Mouse (Mus musculus) left cerebral cortex, adult 11 months (tissue): ENCODE measurements around the gene Rps6ka2.

ENCODE experiments used
- DNase-seq: peaks from one replicate; pipeline ENCODE4 v3.0.0; 2022; ENCODE audit warnings: low spot score

Gene Rps6ka2

DNA sequence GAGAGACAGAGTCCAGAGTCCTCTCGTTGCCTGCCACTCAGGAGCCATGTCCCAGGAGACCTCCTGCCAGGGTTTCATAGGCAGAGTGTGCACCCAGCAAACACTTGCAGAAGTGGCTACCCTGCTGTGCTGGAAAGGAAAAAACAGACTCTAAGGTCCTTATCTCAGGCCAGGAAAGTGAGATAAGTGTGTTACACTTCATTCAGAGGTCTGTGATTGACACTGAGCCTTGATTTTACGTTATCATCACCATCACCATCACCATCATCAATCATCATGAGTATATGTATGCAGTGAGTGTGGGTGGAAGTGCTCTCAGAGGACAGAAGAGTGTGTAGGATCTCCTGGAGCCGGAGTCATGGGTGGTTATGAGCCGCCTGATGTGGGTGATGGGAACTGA is 51.4 kb downstream of the Rps6ka2 start:
- DNase-seq, result no peak

DNA sequence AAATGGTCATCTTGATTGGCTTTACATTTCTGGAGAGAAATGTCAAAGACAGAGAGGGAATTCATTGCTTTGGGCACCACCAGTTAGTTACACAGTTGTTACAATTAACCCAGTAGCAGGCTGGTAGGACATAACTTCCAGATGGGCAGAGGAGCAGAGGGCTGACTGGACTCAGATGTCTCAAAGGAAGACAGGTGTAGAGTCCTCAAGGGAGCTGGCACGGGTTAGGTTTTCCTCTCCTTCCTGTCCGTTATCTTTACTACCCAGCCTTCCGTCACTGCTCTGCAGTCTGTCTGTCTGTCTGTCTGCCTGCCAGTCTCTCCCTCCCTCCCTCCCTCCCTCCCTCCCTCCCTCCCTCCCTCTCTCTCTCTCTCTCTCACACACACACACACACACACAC is 52.3 kb downstream of the Rps6ka2 start:
- DNase-seq, result no peak

DNA sequence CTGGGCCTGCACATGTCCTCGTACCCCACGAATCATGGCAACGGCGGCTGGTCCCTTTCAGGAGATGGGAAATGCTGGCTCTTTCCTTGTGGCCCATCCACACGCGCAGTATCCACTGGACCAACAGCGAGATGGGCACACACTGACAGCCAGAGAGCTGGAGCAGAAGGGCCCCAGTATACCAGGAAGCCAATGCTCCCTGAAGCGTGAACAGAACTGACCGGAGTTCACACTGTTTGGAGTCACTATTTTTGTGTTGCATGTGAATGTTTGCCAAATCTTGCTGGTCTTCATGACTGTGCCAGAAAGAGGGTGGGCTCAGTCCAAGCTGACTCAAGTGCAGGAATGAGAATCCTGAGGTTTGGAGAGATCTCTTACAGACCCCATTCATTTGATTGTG is 58.6 kb downstream of the Rps6ka2 start:
- DNase-seq, result no peak

DNA sequence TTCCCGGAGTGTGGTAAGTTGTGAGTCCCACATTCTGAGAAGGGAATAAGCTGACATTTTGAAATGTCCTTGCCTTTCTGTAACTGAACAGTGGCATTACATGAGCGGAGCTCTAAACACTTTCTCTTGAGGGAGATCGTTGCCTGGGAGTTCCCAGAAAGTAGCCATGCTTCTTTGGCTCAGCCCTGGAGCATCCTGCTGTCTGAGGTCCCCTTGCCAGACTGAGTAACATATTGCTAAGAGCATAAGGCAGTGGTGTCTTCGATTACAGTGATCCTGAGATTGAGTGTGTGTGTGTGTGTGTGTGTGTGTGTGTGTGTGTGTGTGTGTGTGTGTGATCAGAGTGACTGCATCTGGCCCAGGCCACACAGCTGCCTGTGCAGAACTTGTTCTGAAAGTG is 61.4 kb downstream of the Rps6ka2 start:
- no peak for DNase-seq

DNA sequence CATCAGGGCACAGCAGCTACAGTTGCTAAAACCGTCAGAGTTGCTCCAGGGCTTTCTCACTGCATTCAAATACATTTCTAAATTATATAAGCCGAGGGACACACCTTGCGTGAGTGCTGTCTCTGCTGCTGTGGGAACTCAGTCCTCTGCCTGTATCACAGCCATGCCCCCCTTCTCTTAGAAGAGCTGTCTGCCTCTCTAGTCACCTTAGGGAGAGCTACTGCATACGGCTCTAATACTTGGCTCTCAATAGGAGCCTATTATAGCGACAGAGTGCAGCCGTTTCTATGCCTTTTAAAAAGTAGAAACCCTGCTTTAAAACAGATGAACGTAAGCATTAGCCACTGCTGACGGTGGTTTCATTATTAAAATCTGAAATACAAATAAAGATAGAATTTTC is 61.9 kb downstream of the Rps6ka2 start:
- no peak for DNase-seq

DNA sequence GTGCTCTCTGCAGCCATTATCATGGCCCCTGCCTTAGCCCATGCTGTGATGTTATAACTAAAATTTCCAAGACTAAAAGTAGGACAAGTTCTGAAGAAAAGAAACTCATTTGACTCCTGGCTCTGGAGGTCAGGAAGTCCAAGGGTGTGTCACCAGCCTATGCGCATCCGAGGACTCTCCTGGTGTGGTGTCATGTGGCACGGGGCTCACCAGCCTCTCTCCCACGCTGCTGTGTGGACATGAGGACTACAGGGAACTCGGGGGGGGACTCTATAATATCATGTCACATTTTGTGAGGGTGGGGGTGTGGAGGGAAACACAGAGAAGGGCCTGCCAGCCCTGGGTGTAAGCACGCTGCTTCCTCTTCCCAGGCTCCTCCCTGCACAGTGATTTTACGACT is 62.5 kb downstream of the Rps6ka2 start:
- no peak for DNase-seq

DNA sequence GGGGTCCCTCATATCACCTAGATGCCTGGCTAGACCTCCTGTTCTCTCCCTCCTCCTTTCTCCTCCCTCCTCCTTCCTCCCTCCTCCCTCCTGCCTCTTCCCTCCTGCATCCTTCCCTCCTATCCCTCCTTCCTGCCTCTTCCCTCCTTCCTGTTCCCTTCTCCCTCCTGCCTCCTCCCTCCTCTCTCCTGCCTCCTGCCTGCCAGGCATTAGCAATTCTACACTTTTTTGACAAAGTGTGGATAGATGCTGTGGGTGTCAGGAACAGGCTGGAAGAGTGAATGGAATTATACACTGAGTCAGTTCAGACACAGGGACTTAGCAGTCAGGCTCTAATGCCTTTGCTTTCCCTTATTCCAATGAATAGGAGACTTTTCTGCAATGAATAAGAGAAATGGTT is 63.3 kb downstream of the Rps6ka2 start:
- no peak for DNase-seq

DNA sequence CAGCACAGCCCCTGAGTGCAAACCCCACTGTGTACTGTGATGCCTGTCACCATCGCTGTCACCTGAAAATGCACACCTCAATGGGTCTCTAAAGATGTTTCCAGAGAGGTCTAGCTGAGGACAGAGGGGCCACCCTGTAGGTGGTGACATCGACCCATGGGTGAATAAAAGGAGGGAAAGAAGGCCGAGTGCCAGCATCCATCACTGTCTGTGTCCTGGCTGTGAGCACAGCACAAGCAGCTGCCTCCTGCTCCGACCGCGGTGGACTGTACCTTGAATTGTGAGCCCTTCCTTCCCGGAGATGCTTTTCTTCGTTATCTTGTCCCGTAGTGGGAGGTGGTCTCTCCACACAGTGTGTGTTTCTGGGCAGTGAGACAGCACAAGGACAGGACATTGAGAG is 67.8 kb downstream of the Rps6ka2 start:
- no peak for DNase-seq

DNA sequence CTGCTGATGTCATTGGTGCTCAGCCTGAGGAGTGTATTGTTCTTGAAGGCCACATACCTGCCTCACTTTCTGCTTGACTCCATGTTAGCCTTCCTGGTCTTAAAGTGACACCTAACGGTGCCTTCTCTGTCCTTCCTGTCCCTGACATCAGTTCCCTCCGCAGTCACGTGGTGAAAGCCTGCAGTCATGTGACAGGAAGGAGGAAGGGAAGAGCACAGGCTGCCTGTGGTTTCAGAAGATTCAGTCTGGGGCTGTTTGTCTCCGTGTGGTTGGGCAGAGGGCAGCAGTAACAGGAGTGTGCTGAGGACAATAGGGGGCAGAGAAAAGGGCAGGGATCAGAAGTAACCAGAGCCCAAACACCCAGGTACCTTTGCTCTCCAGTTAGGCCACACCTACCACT is 68.9 kb downstream of the Rps6ka2 start:
- DNase-seq, result no peak

DNA sequence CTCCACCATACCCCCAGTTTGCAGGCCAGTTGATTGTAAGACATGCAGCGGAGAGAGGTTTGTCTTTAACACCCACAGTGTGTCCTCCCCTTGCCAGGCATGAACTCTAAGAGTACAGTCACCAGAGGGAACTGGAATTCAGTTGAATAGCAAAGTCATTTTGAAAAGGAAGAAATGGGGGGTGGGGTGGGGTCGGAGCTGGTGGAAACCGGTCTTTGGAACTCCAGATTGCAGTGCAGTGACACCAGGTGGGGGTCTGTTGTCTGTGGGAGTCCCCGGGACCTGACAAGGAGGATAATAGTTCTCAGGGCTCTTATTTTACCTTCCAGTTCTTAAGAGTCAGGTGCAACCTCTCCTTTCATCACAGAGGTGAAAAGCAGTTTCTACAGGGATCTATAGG is 70.6 kb downstream of the Rps6ka2 start:
- DNase-seq, result no peak

DNA sequence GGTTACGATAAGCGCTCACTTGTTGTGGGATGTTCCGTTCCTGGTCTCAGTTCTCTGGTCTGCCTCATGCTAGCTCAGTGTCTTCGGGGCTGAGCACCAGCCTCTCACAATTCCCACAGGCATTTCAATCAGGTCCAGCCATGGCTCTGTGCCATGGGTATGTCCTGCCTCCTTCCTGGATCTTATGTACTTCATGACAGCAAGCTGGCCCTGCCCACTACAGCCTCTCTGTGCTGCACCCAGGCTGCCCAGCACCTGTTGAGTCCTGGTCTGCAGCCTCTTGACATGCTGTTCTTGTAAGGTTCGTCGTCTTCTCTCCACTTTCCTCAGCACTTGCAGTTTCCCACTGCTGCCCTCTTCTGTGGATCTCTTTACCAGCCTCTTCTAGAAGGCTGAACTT is 75.2 kb downstream of the Rps6ka2 start:
- no peak for DNase-seq

DNA sequence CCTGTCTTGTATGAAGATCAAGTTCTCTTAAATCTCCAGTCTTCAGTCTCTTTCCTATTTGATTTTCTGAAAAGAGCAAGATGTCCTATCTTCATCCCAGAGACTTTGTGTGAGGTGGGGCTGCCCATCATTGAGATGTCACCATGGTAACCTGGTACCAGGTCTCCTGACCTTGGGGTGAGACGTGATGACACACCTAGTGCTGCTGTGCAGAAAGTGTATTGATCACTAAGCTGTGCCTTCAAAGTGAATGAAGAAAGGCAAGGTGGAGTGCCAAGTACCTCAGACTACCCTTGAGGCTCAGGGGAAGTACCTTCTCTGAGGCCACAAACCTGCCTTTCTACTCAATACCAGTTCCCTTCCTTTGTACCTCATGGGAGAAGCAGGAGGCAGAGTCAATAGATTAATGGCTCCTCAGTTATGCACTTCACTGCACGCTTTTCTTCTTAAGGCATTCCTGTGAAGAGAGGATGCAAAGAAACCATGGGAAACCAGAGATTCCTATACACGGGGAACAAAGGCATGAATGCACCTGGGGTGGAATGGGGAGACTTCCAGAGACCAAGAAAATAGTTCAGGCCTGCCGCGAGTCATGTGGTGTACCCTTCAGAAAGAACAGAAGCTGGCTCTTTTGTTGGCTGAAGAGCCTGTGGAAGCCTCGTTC is 77.1 kb downstream of the Rps6ka2 start:
- DNase-seq, result no peak

DNA sequence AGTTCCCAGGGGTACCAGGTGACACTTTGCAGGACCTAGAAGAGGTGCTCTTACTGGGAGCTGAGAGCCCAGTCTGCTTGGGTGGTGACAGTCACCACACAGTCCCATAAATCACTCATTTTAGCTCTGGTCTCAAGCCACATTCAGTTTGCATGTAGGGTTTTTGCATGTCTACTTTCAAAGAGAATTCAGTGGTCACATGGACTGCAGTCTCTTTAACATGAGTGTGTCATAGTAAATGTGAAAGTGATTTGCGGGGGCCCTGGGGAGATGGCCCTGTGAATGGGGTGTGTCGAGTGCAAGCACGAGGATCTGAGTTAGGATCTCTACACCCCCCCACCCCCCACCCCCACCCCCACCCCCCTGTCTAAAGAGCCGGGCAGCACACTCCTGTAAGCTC is 80.5 kb downstream of the Rps6ka2 start:
- DNase-seq, result no peak

DNA sequence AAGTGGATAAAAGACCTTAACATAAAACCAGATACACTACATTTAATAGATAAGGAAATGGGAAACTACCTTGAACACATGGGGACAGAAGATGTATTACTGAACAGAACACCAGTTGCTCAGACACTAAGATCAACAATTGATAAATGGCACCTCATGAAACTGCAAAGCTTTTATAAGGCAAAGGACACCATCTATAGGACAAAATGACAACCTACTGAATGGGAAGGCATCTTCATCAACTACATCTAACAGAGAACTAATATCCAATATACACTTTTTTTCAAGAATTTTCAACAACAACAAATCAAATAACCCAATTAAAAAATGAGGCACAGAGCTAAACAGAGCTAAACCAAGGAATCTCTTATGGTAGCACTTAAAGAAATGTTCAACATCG is 87.3 kb downstream of the Rps6ka2 start:
- DNase-seq, result no peak

DNA sequence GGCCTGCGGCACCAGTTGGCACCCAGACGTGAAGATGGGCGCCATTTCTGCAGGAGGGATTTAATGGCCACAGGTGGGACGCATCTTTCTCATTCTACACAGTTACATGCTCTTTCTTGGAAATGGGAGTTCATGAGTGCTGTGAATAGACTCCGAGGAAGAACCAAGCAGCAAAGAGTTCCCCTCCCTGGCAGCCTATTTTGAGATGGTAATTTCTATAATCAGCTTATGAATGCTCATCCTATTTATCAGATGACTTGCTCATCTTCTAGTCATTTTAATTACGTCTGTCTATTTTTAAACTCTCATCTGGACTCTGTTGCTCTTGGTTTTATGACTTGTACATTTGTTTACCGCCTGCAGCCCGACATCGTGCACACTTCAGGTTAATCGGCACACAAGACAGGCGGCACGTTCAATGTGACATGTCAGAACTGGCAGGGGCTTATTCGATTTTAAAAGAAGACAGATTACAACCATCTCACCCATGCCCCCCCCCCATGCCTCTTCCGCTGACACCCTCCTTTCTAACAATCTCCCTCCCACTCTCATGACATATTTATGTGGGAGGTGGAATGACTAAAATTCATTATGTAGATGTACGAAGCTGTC is 88.9 kb downstream of the Rps6ka2 start:
- DNase-seq, result no peak

DNA sequence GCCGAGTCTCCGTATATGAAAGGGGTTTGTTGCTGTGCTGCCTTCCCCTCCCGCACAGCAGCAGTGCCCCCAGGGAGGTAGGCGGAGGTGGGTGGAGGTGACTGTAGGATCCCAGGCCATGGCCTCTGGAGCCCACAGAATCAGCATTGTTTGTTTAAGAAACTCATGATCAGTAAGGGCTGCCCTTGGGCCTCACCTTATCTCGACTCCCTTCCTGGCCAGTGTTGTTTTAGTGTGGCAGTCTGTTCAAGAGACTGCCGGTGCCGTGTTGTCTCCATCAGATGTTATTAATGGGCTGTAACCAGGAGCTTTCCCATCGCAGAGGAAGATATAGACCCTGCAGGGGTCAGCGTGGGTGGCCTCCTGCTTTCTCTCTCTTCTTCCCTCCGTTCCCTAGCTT is 90.4 kb downstream of the Rps6ka2 start:
- DNase-seq, result no peak

DNA sequence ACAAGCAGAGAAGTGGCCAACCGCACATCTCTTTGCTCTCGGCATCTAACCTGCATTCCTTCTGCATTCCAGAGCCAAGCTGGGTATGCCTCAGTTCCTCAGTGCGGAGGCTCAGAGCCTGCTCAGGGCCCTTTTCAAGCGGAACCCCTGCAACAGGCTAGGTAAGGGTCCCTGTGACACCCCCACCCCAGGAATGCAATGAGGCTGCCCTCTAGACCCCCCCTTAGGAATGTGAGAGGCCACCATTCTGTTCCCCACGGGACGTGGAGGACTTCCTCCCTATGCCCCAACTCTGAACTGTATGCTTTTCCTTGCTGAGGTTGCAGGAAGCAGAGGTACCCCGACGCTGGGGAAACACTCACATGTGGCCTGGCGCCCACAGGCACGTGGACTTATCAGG is 92.1 kb downstream of the Rps6ka2 start:
- no peak for DNase-seq

DNA sequence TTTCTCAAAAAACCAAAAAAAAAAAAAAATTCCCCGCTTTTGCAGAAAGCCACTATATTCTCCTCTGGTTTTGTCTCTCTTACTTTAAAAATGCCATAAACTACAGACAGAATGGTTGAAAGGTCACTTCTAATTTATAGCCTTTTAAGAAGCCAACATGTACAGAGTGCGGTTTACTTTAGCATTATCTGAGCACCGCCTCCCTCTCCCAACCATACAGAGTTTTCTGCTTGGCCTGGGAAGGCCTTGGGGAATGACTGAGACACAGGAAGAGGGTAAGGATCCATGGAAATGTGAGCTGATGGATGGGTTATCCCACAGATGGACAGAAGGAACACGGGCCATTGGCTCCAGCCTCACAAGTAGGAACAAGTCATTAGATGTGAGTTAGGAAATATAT is 92.7 kb downstream of the Rps6ka2 start:
- no peak for DNase-seq

DNA sequence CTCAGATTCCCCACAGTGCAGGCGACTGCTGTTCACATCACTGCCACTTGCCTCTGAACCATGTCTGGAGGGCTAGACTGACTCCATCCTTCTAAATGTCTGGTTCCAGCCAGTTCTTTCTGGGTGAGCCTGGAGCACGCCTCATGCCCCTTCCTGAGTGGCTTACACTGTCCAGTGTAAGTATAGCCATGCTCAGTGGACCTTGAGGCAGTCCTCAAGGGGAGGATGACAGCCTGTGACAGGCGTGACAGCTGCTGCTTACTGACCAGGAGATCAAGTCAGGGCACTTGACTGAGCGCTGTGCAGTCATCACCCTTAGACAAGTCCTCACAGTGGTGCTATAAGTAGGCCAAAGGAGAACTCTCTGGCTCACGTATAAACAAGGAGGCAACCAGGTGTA is 94.7 kb downstream of the Rps6ka2 start:
- DNase-seq, result no peak

DNA sequence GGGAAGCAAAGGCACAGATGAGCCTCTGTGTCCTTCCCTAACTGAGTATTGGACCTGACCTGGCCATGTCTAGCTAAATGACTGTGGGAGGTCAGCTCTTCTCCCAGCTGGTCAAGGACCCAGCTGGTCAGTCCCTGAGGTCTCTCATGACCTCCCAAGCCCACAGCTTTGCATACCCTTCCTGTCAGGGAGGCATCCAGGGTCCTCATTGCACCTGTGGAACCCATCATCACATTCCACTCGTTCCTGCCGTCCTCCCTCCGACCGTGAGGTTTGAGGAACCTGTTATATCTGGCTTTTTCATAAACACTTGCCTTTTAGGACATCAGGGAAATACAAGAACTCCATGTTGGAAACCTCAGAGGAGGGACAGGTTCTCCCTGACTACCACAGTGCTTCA is 95.4 kb downstream of the Rps6ka2 start:
- no peak for DNase-seq

DNA sequence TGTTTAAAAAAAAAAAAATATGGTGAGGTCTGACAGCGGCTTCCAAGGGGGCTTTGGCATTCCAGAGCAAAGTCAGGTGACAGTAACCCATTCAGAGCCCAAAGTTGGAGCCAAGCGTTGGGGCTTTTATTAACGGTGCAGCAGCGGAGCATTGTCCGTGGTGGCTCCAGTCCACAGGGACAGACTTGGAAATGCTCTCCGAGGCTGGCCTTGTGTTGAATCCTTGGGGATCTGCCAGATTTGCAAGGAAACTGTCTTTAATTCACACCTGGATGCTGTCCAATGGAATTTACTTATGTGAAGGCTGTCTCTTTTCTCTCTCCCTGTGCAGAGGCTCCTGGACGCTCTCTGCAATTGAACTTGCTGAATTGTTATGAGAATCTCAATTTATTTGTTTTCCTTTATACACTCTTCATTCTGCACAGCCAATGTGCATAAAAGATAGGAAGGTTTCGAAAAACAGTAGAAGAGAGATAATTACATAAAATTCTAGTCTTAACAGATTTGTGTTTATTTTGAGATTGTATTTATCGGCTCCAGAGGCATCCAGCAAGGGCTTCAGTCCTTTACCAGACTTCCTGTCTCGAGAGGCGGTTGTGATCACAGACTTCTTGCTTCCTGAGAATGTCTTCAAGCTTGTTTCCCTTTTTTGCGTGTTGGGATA is 95.9 kb downstream of the Rps6ka2 start:
- no peak for DNase-seq

DNA sequence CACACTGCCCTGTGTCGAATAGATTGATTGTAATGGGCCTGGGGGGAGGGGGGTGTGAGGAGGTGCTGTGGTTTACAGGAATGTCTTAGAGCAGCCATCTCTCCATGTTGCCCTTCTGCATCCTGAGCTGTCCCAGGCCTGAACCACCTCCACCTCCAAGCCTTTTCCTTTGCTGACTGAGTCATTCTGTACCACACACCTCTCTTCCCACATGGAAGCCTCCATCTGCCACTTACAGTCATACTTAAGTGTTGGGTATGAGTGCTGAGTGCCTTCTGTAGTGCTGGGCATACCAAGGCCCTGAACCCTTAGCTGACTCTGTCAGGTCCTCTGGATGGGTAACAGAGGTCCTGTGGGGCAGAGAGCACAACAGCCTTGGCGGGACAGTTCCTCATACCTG is 97.9 kb downstream of the Rps6ka2 start:
- DNase-seq, result no peak

DNA sequence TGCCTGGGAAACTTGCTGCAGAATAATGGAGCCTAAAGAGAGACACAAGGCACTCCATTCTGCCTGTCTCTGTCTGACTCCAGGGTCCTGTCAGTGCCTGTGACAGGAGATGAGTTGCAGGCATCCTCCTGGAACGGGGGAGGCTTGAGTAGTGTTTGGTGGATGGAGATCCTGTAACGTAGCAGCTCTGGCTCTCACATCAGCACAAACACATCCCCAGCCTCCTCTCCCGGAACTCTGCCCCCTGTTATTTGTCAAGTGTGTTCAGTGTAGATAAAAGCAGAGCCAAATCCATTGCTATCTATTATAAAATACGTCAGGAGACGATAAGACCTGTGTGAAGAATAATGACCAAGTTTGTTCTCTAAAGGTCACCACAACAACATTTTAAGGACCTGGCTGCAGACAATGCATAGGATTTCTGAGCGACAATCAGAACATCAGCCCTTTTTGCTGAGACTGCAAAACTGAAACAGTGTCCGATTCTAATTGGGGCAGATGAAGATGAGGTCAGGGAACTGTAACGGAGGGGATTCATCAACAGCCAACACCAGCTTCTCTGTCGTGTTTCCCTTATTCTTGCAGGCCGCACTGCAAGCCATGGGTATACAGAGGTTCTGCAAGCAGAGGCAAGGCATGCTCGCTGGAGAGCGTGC is 99.4 kb downstream of the Rps6ka2 start:
- DNase-seq, result no peak
